Mouse (Mus musculus) kidney, embryonic 15.5 days (tissue): Measurements from ENCODE around the gene Gm29609. TPM values are rescaled to one million over a fixed set of nuclear protein-coding genes. Genes with fewer than 3 reads are reported as not detected.

Experiments
- ATAC-seq: fragments of 200-750 bp; cut with Nextera tagmentation; replicated peaks from 2 replicates; pipeline ENCODE4 v1.8.0; 2017; ENCODE audit warnings: moderate TSS enrichment; ENCODE audit not compliant: low FRiP score
- H3K27ac ChIP-seq: fragments of 300-500 bp; sonication (generic); 2 replicates; pipeline ENCODE4 v1.5.1; 2015; ENCODE audit warnings: mild to moderate bottlenecking, inconsistent platforms
- H3K27me3 ChIP-seq: fragments of 300-500 bp; sonication (generic); 2 replicates; pipeline ENCODE4 v1.6.1; 2015; ENCODE audit warnings: inconsistent platforms
- H3K36me3 ChIP-seq: fragments of 300-500 bp; sonication (generic); 2 replicates; pipeline ENCODE4 v1.6.1; 2015; ENCODE audit warnings: inconsistent platforms
- H3K4me1 ChIP-seq: fragments of 300-500 bp; sonication (generic); 2 replicates; pipeline ENCODE4 v1.6.1; 2015; ENCODE audit warnings: inconsistent platforms
- H3K4me2 ChIP-seq: fragments of 300-500 bp; sonication (generic); 2 replicates; pipeline ENCODE4 v1.6.1; 2015; ENCODE audit warnings: moderate library complexity, mild to moderate bottlenecking, inconsistent platforms
- H3K4me3 ChIP-seq: fragments of 300-500 bp; sonication (generic); replicated peaks from 2 replicates; pipeline ENCODE4 v1.5.1; 2015; ENCODE audit warnings: mild to moderate bottlenecking, inconsistent platforms
- H3K9ac ChIP-seq: fragments of 300-500 bp; sonication (generic); 2 replicates; pipeline ENCODE4 v1.6.1; 2015; ENCODE audit warnings: mild to moderate bottlenecking, inconsistent platforms
- H3K9me3 ChIP-seq: fragments of 300-500 bp; sonication (generic); replicated peaks from 2 replicates; pipeline ENCODE4 v1.6.1; 2016; ENCODE audit warnings: inconsistent platforms
- WGBS: fragments of 180-500 bp; shearing (Covaris S2); methylation state at CpG from one replicate; pipeline ENCODE4 v1.1.7; 2015; ENCODE audit warnings: mixed read lengths; 5-methylcytosine and 5-hydroxymethylcytosine counted together
- polyA plus RNA-seq: library from polyadenylated mRNA; unstranded; fragments of >200 nt; fragmentation: Nextera tagmentation; extraction: Ambion mirVana; gene quantifications from 2 replicates; pipeline ENCODE4 v1.2.1, GENCODE M21; 2015

Gene Gm29609
- polyA plus RNA-seq, 1 experiment from 2014 or later, result 2.0 TPM

GRCm38 (mm10) chr5:31123481-31123880, 56.2 kb downstream of the Gm29609 start:
- no peaks in the 10 kb centered on the region for H3K9me3 ChIP-seq
- H3K4me2 ChIP-seq, result no peak overlapping the region
- H3K4me1 ChIP-seq, result no peaks in the 10 kb centered on the region
- no peaks in the 10 kb centered on the region for H3K36me3 ChIP-seq
- no peaks in the 10 kb centered on the region for H3K27me3 ChIP-seq
- WGBS, result 47% methylated on average over 2 of the region's 2 CpGs
- no peak overlapping the region for H3K9ac ChIP-seq
- ATAC-seq, result no peak
- H3K27ac ChIP-seq, result no peak overlapping the region
- H3K4me3 ChIP-seq, result no peak overlapping the region

GRCm38 (mm10) chr5:31121111-31121510, 58.6 kb downstream of the Gm29609 start:
- Histone ChIP-seq H3K27me3 (peaks cover 8% of the 10 kb centered on the region), H3K4me1 (0 out of 2 replicates have a peak, but pooled peaks cover 7% of the 10 kb centered on the region), H3K36me3 (no peaks in the 10 kb centered on the region), H3K9ac (no peak overlapping the region), H3K9me3 (no peaks in the 10 kb centered on the region), H3K4me2 (no peak overlapping the region), H3K4me3 (no peak overlapping the region), H3K27ac (no peak overlapping the region)
- ATAC-seq, result no peak
- WGBS, result 78% methylated on average over 8 of the region's 8 CpGs

- Histone ChIP-seq H3K9ac (no peak overlapping the region), H3K36me3 (no peaks in the 10 kb centered on the region), H3K27me3 (peaks cover 8% of the 10 kb centered on the region), H3K4me1 (0 out of 2 replicates have a peak, but pooled peaks cover 7% of the 10 kb centered on the region), H3K27ac (no peak overlapping the region), H3K4me2 (no peak overlapping the region), H3K9me3 (no peaks in the 10 kb centered on the region), H3K4me3 (no peak overlapping the region)
- no peak for ATAC-seq
- 24% methylated on average over 10 of the region's 10 CpGs for WGBS
These were observed 62.8 kb downstream of the Gm29609 start for GRCm38 (mm10) chr5:31116912-31117311.

- no peak within 1 kb of the TSS for H3K4me3 ChIP-seq
- WGBS, result 23% methylated on average over 3 of the region's 3 CpGs
- H3K9me3 ChIP-seq, result no peaks in the 10 kb centered on the region
- no peak within 1 kb of the TSS for H3K9ac ChIP-seq
- no peaks in the 10 kb centered on the region for H3K36me3 ChIP-seq
- 0 out of 2 replicates have a peak, but pooled peaks cover 7% of the 10 kb centered on the region for H3K4me1 ChIP-seq
- H3K4me2 ChIP-seq, result no peak within 1 kb of the TSS
- H3K27me3 ChIP-seq, result peaks cover 8% of the 10 kb centered on the region
- H3K27ac ChIP-seq, result no peak within 1 kb of the TSS
- ATAC-seq, result no peak
These were observed 63.4 kb downstream of the Gm29609 start, which contains the start of gene Trim54 for GRCm38 (mm10) chr5:31116354-31116753. TSS of gene Trim54 (plus strand) at chr5:31116712.

- no peaks in the 10 kb centered on the region for H3K4me1 ChIP-seq
- ATAC-seq, result no peak
- H3K4me3 ChIP-seq, result no peak overlapping the region
- 0 out of 2 replicates have a peak, but pooled peaks cover 4% of the 10 kb centered on the region for H3K27me3 ChIP-seq
- no peaks in the 10 kb centered on the region for H3K36me3 ChIP-seq
- no peak overlapping the region for H3K4me2 ChIP-seq
- H3K27ac ChIP-seq, result no peak overlapping the region
- H3K9me3 ChIP-seq, result no peaks in the 10 kb centered on the region
- WGBS, result 29% methylated on average over 7 of the region's 7 CpGs
- no peak overlapping the region for H3K9ac ChIP-seq
These were observed 68.9 kb downstream of the Gm29609 start for GRCm38 (mm10) chr5:31110781-31111180.

GRCm38 (mm10) chr5:31108000-31108490, 71.7 kb downstream of the Gm29609 start, which contains the start of gene Slc30a3:
TSS of gene Slc30a3 (minus strand) at chr5:31108237.
- no peak within 1 kb of the TSS for H3K9ac ChIP-seq
- no peaks in the 10 kb centered on the region for H3K9me3 ChIP-seq
- H3K27me3 ChIP-seq, result peaks cover 20% of the 10 kb centered on the region; the same call in 1 of the 2 replicates
- H3K27ac ChIP-seq, result no peak within 1 kb of the TSS
- H3K36me3 ChIP-seq, result no peaks in the 10 kb centered on the region
- no peak within 1 kb of the TSS for H3K4me3 ChIP-seq
- no peaks in the 10 kb centered on the region for H3K4me1 ChIP-seq
- ATAC-seq, result no peak
- no peak within 1 kb of the TSS for H3K4me2 ChIP-seq
- 90% methylated on average over 18 of the region's 18 CpGs for WGBS

GRCm38 (mm10) chr5:31105814-31106335, 73.8 kb downstream of the Gm29609 start, which contains the start of gene Dnajc5g:
TSS of gene Dnajc5g (plus strand) at chr5:31106285.
- Histone ChIP-seq H3K9me3 (no peaks in the 10 kb centered on the region), H3K27me3 (peaks cover 20% of the 10 kb centered on the region; the same call in 1 of the 2 replicates), H3K27ac (no peak within 1 kb of the TSS), H3K4me1 (no peaks in the 10 kb centered on the region), H3K4me2 (no peak within 1 kb of the TSS), H3K9ac (no peak within 1 kb of the TSS), H3K36me3 (no peaks in the 10 kb centered on the region), H3K4me3 (no peak within 1 kb of the TSS)
- 87% methylated on average over 9 of the region's 9 CpGs for WGBS
- no peak for ATAC-seq

- ATAC-seq, result no peak
- no peak overlapping the region for H3K27ac ChIP-seq
- H3K9me3 ChIP-seq, result no peaks in the 10 kb centered on the region
- WGBS, result 24% methylated on average over 11 of the region's 11 CpGs
- H3K36me3 ChIP-seq, result no peaks in the 10 kb centered on the region
- H3K27me3 ChIP-seq, result peaks cover 87% of the 10 kb centered on the region
- peaks cover 36% of the 10 kb centered on the region for H3K4me1 ChIP-seq
- peak overlapping the region; percentile 76 for H3K4me2 ChIP-seq
- no peak overlapping the region for H3K9ac ChIP-seq
- peak overlapping the region; percentile 44 for H3K4me3 ChIP-seq
These were observed 83.8 kb downstream of the Gm29609 start for GRCm38 (mm10) chr5:31095711-31096480.

GRCm38 (mm10) chr5:31094799-31095691, 84.7 kb downstream of the Gm29609 start:
- H3K4me2 ChIP-seq, result peak overlapping the region; percentile 76
- H3K9me3 ChIP-seq, result no peaks in the 10 kb centered on the region
- peaks cover 36% of the 10 kb centered on the region for H3K4me1 ChIP-seq
- no peak overlapping the region for H3K9ac ChIP-seq
- H3K27ac ChIP-seq, result no peak overlapping the region
- under 1% methylated on average over 59 of the region's 59 CpGs for WGBS
- H3K36me3 ChIP-seq, result no peaks in the 10 kb centered on the region
- peak overlapping the region; percentile 44 for H3K4me3 ChIP-seq
- H3K27me3 ChIP-seq, result peaks cover 96% of the 10 kb centered on the region
- no peak for ATAC-seq
